Mouse (Mus musculus) right cerebral cortex, adult 18-20 months (tissue): ENCODE measurements around the gene Gm3448.

ENCODE experiments used
- DNase-seq: peaks from one replicate; pipeline ENCODE4 v3.0.0; 2022; ENCODE audit warnings: mixed read lengths

Gene Gm3448

GRCm38 (mm10) chr17:14958686-14959327 is 82.5 kb downstream of the Gm3448 start:
- no peak for DNase-seq

- no peak for DNase-seq
Observed at GRCm38 (mm10) chr17:14953452-14953851, 87.9 kb downstream of the Gm3448 start.

DNA sequence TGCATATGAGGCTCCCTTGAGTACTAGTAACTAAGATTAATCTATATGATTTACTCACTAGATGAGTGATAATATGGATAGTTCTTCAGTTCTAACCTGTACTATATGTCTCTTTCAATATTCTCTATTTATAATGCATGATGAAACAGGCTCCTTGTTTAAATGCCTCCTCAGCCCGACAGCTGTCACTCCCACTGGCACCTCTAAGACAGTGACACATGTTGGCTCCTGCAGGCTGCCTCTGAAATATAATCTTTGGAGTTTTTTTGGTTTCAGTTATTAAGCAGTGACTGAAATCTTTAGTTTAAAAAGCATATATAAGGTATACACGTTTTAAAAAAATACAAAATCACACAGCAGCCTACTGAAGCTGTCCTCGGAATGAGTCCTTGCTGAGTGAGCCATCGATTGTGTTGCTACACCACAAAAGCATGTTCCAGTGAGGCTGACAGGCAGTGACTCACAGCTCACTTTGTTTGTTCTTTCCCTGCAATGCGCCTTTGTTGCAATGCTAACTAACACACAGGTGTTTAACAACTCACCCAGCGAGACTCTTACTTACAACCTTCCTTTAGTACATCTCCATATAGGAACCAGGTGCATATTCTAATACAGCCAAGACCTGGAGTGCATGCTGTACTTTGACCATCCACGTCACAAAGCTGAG is 92.0 kb downstream of the Gm3448 start:
- DNase-seq: no peak
